Mouse (Mus musculus) lung, embryonic 16.5 days (tissue): ENCODE measurements around the gene Apba1. TPM values are rescaled to one million over a fixed set of nuclear protein-coding genes. Genes with fewer than 3 reads are reported as not detected.

Experiments used
- ATAC-seq: fragments of 200-750 bp; cut with Nextera tagmentation; 2 replicates; pipeline ENCODE4 v1.8.0; 2017; ENCODE audit warnings: low read depth, mild to moderate bottlenecking, moderate library complexity
- H3K27ac ChIP-seq: fragments of 300-500 bp; sonication (generic); 2 replicates; pipeline ENCODE4 v1.5.1; 2014; ENCODE audit warnings: mild to moderate bottlenecking, control low read depth, low read length
- H3K27me3 ChIP-seq: fragments of 300-500 bp; sonication (generic); 2 replicates; pipeline ENCODE4 v1.6.1; 2014; ENCODE audit warnings: low read depth, low read length, mixed read lengths; ENCODE audit not compliant: control insufficient read depth, insufficient read depth
- H3K36me3 ChIP-seq: fragments of 300-500 bp; sonication (generic); 2 replicates; pipeline ENCODE4 v1.6.1; 2014; ENCODE audit warnings: low read length; ENCODE audit not compliant: control insufficient read depth, insufficient read depth
- H3K4me1 ChIP-seq: fragments of 300-500 bp; sonication (generic); replicated peaks from 2 replicates; pipeline ENCODE4 v1.6.1; 2014; ENCODE audit warnings: low read length, mixed read lengths; ENCODE audit not compliant: control insufficient read depth, insufficient read depth
- H3K4me2 ChIP-seq: fragments of 300-500 bp; sonication (generic); 2 replicates; pipeline ENCODE4 v1.6.1; 2014; ENCODE audit warnings: low read depth, low read length, control low read depth
- H3K4me3 ChIP-seq: fragments of 300-500 bp; sonication (generic); 2 replicates; pipeline ENCODE4 v1.5.1; 2014; ENCODE audit warnings: mild to moderate bottlenecking, low read length, control low read depth
- H3K9ac ChIP-seq: fragments of 300-500 bp; sonication (generic); 2 replicates; pipeline ENCODE4 v1.6.1; 2014; ENCODE audit warnings: low read length, control low read depth
- H3K9me3 ChIP-seq: fragments of 300-500 bp; sonication (generic); 2 replicates; pipeline ENCODE4 v1.6.1; 2016; ENCODE audit warnings: low read length; ENCODE audit not compliant: control insufficient read depth
- WGBS: fragments of 180-500 bp; shearing (Covaris S2); extraction: QIAGEN DNeasy Blood & Tissue Kit; methylation state at CpG from one replicate; pipeline ENCODE4 v1.1.7; 2014; 5-methylcytosine and 5-hydroxymethylcytosine counted together
- polyA plus RNA-seq: library from polyadenylated mRNA; unstranded; fragments of >200 nt; fragmentation: Nextera tagmentation; extraction: Ambion mirVana; gene quantifications from 2 replicates; pipeline ENCODE4 v1.2.1, GENCODE M21; 2015

The Apba1 gene
- polyA plus RNA-seq, 1 experiment from 2014 or later: 0.33 TPM

DNA sequence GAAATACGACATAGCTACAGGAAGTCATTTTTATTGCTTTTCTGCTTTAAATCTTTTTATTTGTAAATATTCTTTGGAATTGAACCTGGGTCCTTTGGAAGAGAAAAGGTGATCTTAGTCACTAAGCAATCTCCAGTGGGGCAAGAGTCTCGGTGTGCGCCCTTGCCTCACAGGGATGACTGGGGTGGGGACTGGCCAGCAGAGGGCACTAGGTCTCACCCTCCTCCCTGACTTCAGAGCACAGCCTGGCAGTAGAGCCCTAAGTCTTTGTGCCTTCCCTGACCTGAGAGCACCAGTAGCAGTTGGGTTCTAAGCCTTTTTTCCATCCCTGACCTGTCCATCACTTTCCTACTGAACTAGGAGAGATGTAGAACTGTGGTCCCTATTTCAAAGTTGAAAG, 142.5 kb downstream of the Apba1 start:
- Histone ChIP-seq H3K4me1 (no peaks in the 10 kb centered on the region), H3K36me3 (no peaks in the 10 kb centered on the region), H3K9ac (no peak overlapping the region), H3K4me3 (no peak overlapping the region), H3K4me2 (no peak overlapping the region), H3K27me3 (no peaks in the 10 kb centered on the region), H3K9me3 (no peaks in the 10 kb centered on the region), H3K27ac (no peak overlapping the region)
- no peak for ATAC-seq
- 52% methylated on average over 3 of the region's 3 CpGs for WGBS

DNA sequence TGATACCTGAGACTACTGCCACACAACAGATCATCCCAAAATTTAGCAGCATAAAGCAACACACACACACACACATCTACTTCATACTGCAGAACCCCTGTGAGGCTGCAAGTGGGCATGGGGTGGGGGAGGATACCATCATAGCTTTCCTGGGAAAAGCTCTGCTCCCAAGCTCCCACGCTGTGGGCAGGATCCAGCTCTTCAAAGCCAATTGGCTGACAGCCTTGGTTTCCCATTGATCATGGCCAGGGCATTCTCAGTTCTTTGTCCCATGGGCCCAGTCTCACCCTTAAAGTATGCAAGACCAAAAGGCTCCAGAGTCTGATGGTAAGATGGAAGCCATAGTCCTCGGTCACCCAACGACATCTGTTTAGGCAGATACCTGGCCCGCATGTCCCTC, 143.1 kb downstream of the Apba1 start:
- Histone ChIP-seq H3K9ac (no peak overlapping the region), H3K4me2 (no peak overlapping the region), H3K27ac (no peak overlapping the region), H3K9me3 (no peaks in the 10 kb centered on the region), H3K4me1 (no peaks in the 10 kb centered on the region), H3K36me3 (no peaks in the 10 kb centered on the region), H3K27me3 (no peaks in the 10 kb centered on the region), H3K4me3 (no peak overlapping the region)
- no peak for ATAC-seq
- 90% methylated on average over 4 of the region's 4 CpGs for WGBS

DNA sequence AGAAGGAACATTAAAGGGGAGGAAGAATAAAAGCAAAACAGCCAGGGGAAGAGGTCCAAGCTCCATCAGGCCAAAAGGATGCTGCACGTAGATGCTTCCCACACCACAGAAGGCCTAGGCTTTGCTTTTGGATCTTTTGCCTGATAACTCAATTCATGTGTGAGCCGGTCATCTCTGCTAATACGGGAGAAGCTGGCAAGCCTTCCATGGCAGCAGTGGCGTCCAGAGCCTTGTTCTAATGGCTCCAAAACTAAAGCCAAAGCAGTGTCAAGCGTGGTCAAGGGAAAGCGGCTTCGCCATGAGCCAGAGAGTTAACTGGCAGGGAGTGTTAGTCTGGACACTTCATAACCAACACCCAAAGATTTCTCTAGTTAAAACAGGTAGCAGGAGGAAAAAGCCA, 144.4 kb downstream of the Apba1 start:
- H3K9ac ChIP-seq: no peak overlapping the region
- no peaks in the 10 kb centered on the region for H3K9me3 ChIP-seq
- H3K4me3 ChIP-seq: no peak overlapping the region
- 88% methylated on average over 7 of the region's 7 CpGs for WGBS
- no peak overlapping the region for H3K4me2 ChIP-seq
- no peaks in the 10 kb centered on the region for H3K4me1 ChIP-seq
- H3K36me3 ChIP-seq: no peaks in the 10 kb centered on the region
- no peak overlapping the region for H3K27ac ChIP-seq
- no peak for ATAC-seq
- H3K27me3 ChIP-seq: no peaks in the 10 kb centered on the region

DNA sequence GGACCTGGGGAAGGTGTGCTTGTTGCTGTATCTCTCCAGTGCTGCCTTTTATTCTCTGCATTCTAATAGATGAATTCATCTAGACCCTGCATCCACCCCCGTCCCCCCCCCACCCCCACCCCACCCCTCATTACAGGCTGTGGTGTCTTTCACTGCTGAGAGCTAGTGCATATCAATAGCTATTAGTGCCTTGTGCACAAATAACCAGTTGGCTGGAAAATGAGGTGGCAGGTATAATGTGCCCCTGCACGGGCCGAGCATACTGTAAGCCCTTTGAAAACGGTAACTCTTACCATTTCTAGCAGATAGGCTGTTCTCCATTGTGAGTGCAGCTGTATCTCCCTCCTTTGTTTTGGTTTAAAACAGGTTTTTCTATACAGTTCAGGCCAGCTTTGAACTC, 146.2 kb downstream of the Apba1 start:
- Histone ChIP-seq H3K27ac (no peak overlapping the region), H3K36me3 (no peaks in the 10 kb centered on the region), H3K9me3 (no peaks in the 10 kb centered on the region), H3K27me3 (no peaks in the 10 kb centered on the region), H3K4me3 (no peak overlapping the region), H3K4me2 (no peak overlapping the region), H3K9ac (no peak overlapping the region), H3K4me1 (no peaks in the 10 kb centered on the region)
- WGBS: 71% methylated on average over 4 of the region's 4 CpGs
- no peak for ATAC-seq

DNA sequence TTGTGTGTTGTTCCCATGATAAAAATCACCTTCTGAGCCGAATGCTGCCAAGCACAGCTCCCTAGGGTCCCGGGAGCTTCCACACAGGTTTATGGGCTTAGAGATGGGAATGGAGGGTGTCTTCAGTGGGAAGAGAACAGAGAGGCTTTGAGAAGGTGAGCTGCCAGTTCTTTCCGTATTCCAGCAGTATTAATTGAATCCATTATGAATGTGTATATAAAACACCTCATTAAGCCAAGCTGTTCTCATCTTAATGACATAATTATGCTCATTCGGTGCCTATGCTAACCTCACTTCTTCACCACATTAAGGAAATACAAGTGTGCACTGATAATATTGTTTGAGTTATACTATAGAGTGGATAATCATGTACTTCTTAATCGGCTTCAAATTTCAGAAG, 147.1 kb downstream of the Apba1 start:
- WGBS: 51% methylated on average over 5 of the region's 5 CpGs
- Histone ChIP-seq H3K9me3 (no peaks in the 10 kb centered on the region), H3K36me3 (no peaks in the 10 kb centered on the region), H3K4me3 (no peak overlapping the region), H3K4me2 (no peak overlapping the region), H3K27me3 (no peaks in the 10 kb centered on the region), H3K4me1 (no peaks in the 10 kb centered on the region), H3K9ac (no peak overlapping the region), H3K27ac (no peak overlapping the region)
- no peak for ATAC-seq

DNA sequence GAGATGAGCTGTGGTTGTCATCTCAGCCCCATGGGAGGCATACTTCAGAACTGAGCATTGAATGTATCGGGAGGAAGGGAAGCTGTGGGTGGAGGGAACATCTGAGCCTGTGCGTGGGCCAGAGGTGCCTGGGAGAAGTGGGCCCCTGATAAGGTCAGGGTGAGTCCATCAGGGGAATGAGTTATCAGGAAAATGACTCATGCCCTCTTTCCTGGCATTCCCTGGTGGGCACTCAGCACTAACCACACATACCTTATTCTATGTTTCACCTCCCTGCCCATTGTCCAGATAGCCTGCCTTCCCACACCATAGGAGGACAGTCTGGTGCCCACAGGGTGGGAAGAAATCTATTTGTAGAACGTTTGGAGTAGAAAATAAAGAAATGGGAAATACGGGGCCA, 151.7 kb downstream of the Apba1 start:
- Histone ChIP-seq H3K27me3 (no peaks in the 10 kb centered on the region), H3K4me3 (no peak overlapping the region), H3K27ac (no peak overlapping the region), H3K4me2 (no peak overlapping the region), H3K4me1 (no peaks in the 10 kb centered on the region), H3K9ac (no peak overlapping the region), H3K9me3 (no peaks in the 10 kb centered on the region), H3K36me3 (no peaks in the 10 kb centered on the region)
- ATAC-seq: no peak
- WGBS: 49% methylated on average over 4 of the region's 4 CpGs

DNA sequence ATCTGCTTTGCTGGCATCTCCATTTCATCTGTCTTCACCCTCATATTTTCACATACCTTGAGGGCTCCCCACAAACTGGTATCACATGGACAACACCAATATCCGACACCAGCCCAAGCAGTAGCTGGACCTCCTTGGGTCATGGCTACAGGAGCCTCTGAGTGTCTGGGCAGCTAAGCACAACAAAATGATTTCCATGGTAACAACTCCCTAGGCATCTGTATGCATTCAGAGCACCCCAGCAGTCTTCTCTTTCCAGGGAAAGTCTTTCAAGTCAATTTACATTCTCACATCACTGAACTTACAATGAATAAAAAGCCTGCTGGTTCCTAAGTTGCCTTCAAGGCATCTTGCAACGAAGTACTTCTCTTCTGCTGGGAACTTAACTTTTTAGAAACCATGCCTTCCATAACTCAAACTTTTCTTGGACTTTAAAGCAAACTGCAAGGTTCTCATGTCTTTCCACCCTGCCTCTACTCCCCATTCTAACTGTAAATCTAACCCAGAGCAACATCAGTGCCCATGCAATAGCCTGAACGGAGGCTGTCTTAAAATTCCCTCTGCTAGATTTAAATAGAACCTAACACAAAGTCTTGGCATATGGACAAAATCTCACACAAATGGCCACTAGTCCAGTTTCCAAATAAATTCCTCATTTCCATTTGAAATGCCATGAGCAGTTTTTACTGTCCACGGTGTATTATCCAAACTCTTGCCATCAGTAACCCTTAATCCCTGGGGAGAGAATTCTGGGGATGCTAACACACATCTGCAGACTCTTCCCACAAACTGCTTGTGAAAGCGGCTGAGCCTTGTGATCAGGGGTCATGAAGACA, 160.9 kb downstream of the Apba1 start:
- H3K9ac ChIP-seq: no peak overlapping the region
- H3K4me2 ChIP-seq: no peak overlapping the region
- no peaks in the 10 kb centered on the region for H3K27me3 ChIP-seq
- no peaks in the 10 kb centered on the region; the same call in 1 of the 2 replicates for H3K4me1 ChIP-seq
- H3K36me3 ChIP-seq: no peaks in the 10 kb centered on the region
- ATAC-seq: no peak
- no peak overlapping the region for H3K4me3 ChIP-seq
- no peaks in the 10 kb centered on the region for H3K9me3 ChIP-seq
- H3K27ac ChIP-seq: no peak overlapping the region
- 67% methylated on average over 5 of the region's 5 CpGs for WGBS

DNA sequence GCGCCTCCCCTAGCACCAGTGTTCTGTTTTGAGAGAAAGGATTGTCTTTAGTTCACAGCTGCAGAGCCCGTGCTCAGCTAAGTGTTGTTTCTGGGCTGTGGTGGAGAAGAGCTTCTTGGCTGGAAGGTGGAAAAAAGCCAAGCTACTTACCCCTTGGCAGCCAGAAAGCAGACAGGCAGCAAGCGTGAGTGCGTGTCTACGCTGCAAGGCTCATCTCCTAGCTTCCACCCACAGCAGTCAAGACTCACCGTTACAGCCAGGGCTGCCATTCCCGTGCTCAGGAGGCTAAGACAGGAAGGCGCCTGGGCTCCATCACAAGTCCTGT, 161.5 kb downstream of the Apba1 start:
- no peak for ATAC-seq
- Histone ChIP-seq H3K9ac (no peak overlapping the region), H3K4me3 (no peak overlapping the region), H3K27me3 (no peaks in the 10 kb centered on the region), H3K27ac (no peak overlapping the region), H3K9me3 (no peaks in the 10 kb centered on the region), H3K4me2 (no peak overlapping the region), H3K36me3 (no peaks in the 10 kb centered on the region), H3K4me1 (no peaks in the 10 kb centered on the region; the same call in 1 of the 2 replicates)
- WGBS: 56% methylated on average over 8 of the region's 8 CpGs

DNA sequence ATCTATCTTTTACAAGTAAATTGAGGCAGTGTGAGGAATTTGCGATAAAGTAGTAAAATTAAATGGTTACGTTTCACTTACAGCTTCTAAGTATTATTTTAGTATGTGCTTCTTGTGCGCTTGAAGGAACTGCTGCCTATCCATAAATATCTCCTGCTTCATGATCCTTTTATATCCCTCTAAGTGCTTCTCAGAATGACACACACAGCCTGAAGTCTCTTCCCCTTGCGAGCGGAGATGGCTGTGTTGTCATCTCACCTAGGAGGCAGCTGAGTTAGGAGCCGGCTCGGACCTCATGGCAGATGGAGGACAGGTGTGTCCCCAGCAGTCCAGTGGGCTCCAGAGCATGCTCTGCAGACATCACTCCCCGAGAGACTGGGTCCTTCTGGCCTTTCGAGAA, 163.9 kb downstream of the Apba1 start:
- Histone ChIP-seq H3K27me3 (no peaks in the 10 kb centered on the region), H3K4me3 (no peak overlapping the region), H3K27ac (no peak overlapping the region), H3K4me1 (no peaks in the 10 kb centered on the region; the same call in 1 of the 2 replicates), H3K4me2 (no peak overlapping the region), H3K9me3 (no peaks in the 10 kb centered on the region), H3K36me3 (no peaks in the 10 kb centered on the region), H3K9ac (no peak overlapping the region)
- WGBS: 81% methylated on average over 9 of the region's 9 CpGs
- no peak for ATAC-seq

DNA sequence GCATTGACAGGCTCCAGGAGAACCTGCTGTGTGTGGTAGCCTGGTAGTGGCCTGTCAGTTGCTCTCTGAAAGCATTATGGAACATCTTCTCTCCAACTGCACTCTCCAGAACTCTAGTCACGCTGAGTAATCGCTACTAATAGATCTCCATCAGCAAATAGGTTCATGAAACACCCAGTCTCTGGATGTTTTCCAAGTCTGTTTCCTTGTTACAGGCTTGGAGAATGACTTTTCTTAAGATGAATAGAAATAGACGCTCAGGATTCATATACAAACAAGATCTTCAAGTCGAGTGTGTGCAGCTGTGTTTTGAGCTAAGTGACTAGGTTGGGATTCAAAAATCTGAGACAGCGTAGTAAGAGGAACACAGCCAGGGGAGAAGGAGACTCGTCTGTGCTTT, 165.4 kb downstream of the Apba1 start:
- 30% methylated on average over 6 of the region's 6 CpGs for WGBS

More for the DNA sequence above, 165.4 kb downstream of the Apba1 start:
- Histone ChIP-seq H3K4me1 (no peaks in the 10 kb centered on the region; the same call in 1 of the 2 replicates), H3K4me3 (no peak overlapping the region), H3K9me3 (no peaks in the 10 kb centered on the region), H3K9ac (no peak overlapping the region), H3K27me3 (no peaks in the 10 kb centered on the region), H3K27ac (no peak overlapping the region), H3K36me3 (no peaks in the 10 kb centered on the region), H3K4me2 (no peak overlapping the region)
- ATAC-seq: no peak
